Mouse (Mus musculus): ENCODE results near the gene Siglecf.
"Not testable (repeated sequence)": the region's sequence is repeated elsewhere in the genome, so short reads cannot be mapped to it uniquely, and the experiment has no call there.

Siglecf gene

GRCm38 (mm10) chr7:43351154-43351553 is at the start of gene Siglecf:
Gene Siglecf (plus strand): TSS chr7:43351341.
- no peak for DNase-seq (ENCODE audit: inconsistent ontology term)

GRCm38 (mm10) chr7:43305235-43305634 is 45.9 kb upstream of the Siglecf start:
- no peak for DNase-seq (ENCODE audit: inconsistent ontology term)

GRCm38 (mm10) chr7:43309069-43309468 is 42.1 kb upstream of the Siglecf start:
- no peak for DNase-seq (ENCODE audit: inconsistent ontology term)

- DNase-seq (ENCODE audit: inconsistent ontology term), result no peak
Measured at GRCm38 (mm10) chr7:43311632-43312031, 39.5 kb upstream of the Siglecf start.

GRCm38 (mm10) chr7:43312386-43313012 is 38.6 kb upstream of the Siglecf start:
- no peak for DNase-seq (ENCODE audit: inconsistent ontology term)

GRCm38 (mm10) chr7:43313013-43313428 is 38.1 kb upstream of the Siglecf start, which contains the start of gene Zfp715:
Gene Zfp715 (minus strand): TSS chr7:43313294.
- peak; percentile 89 for DNase-seq (ENCODE audit: inconsistent ontology term)

GRCm38 (mm10) chr7:43326223-43326780 is 24.8 kb upstream of the Siglecf start:
- DNase-seq (ENCODE audit: inconsistent ontology term), result no peak

- DNase-seq (ENCODE audit: inconsistent ontology term), result no peak
Measured at GRCm38 (mm10) chr7:43328101-43328500, 23.0 kb upstream of the Siglecf start.

GRCm38 (mm10) chr7:43333203-43333602 is 17.9 kb upstream of the Siglecf start:
- DNase-seq (ENCODE audit: inconsistent ontology term), result no peak

- no peak for DNase-seq (ENCODE audit: inconsistent ontology term)
Measured at GRCm38 (mm10) chr7:43333899-43334298, 17.2 kb upstream of the Siglecf start.

- DNase-seq (ENCODE audit: inconsistent ontology term), result no peak
Measured at GRCm38 (mm10) chr7:43340771-43341170, 10.4 kb upstream of the Siglecf start.

- no peak for DNase-seq (ENCODE audit: inconsistent ontology term)
Measured at GRCm38 (mm10) chr7:43343191-43343590, 8.0 kb upstream of the Siglecf start.

GRCm38 (mm10) chr7:43344020-43344419 is 7.1 kb upstream of the Siglecf start:
- no peak for DNase-seq (ENCODE audit: inconsistent ontology term)

- no peak for DNase-seq (ENCODE audit: inconsistent ontology term)
Measured at GRCm38 (mm10) chr7:43344491-43344890, 6.7 kb upstream of the Siglecf start.

- no peak for DNase-seq (ENCODE audit: inconsistent ontology term)
Measured at GRCm38 (mm10) chr7:43346148-43346547, 5.0 kb upstream of the Siglecf start.

- no peak for DNase-seq (ENCODE audit: inconsistent ontology term)
Measured at GRCm38 (mm10) chr7:43346571-43346970, 4.6 kb upstream of the Siglecf start.

GRCm38 (mm10) chr7:43349623-43350022 is 1.5 kb upstream of the Siglecf start:
- not testable (repeated sequence) for DNase-seq (ENCODE audit: inconsistent ontology term)

- no peak for DNase-seq (ENCODE audit: inconsistent ontology term)
Measured at GRCm38 (mm10) chr7:43353118-43353517, 2.0 kb downstream of the Siglecf start.

GRCm38 (mm10) chr7:43353758-43354157 is 2.6 kb downstream of the Siglecf start:
- DNase-seq (ENCODE audit: inconsistent ontology term), result no peak

- peak; percentile 40 for DNase-seq (ENCODE audit: inconsistent ontology term)
Measured at GRCm38 (mm10) chr7:43354893-43355835, 4.0 kb downstream of the Siglecf start.

GRCm38 (mm10) chr7:43358556-43358955 is 7.4 kb downstream of the Siglecf start:
- no peak for DNase-seq (ENCODE audit: inconsistent ontology term)

- no peak for DNase-seq (ENCODE audit: inconsistent ontology term)
Measured at GRCm38 (mm10) chr7:43361442-43361841, 10.3 kb downstream of the Siglecf start.

Measured in Muller cell, postnatal 12 days (primary cell).